Mouse (Mus musculus) heart, postnatal 0 days (tissue): ENCODE data around the gene Erv3. TPM values are rescaled to one million over a fixed set of nuclear protein-coding genes. Genes with fewer than 3 reads are reported as not detected.

Source experiments
- ATAC-seq: fragments of 200-750 bp; cut with Nextera tagmentation; 2 replicates; pipeline ENCODE4 v1.8.0; 2017; ENCODE audit warnings: low read depth, moderate number of reproducible peaks, moderate library complexity; ENCODE audit not compliant: insufficient read depth
- DNase-seq: peaks from one replicate; pipeline ENCODE4 v3.0.0-alpha.2; 2016; ENCODE audit warnings: low spot score
- H3K27ac ChIP-seq: fragments of 300-500 bp; sonication (generic); 2 replicates; pipeline ENCODE4 v1.5.1; 2014; ENCODE audit warnings: low read depth, mild to moderate bottlenecking
- H3K27me3 ChIP-seq: fragments of 300-500 bp; sonication (generic); 2 replicates; pipeline ENCODE4 v1.6.1; 2014; ENCODE audit warnings: low read length, mixed read lengths; ENCODE audit not compliant: control insufficient read depth, insufficient read depth
- H3K36me3 ChIP-seq: fragments of 300-500 bp; sonication (generic); replicated peaks from 2 replicates; pipeline ENCODE4 v1.6.1; 2014; ENCODE audit warnings: low read length, mixed read lengths; ENCODE audit not compliant: control insufficient read depth, insufficient read depth
- H3K4me1 ChIP-seq: fragments of 300-500 bp; sonication (generic); 2 replicates; pipeline ENCODE4 v1.6.1; 2014; ENCODE audit warnings: antibody characterized with exemption; ENCODE audit not compliant: control insufficient read depth, insufficient read depth
- H3K4me2 ChIP-seq: fragments of 300-500 bp; sonication (generic); 2 replicates; pipeline ENCODE4 v1.6.1; 2014; ENCODE audit warnings: low read depth, mild to moderate bottlenecking, low read length, moderate library complexity
- H3K4me3 ChIP-seq: fragments of 300-500 bp; sonication (generic); 2 replicates; pipeline ENCODE4 v1.5.1; 2014; ENCODE audit warnings: low read depth, low read length
- H3K9ac ChIP-seq: fragments of 300-500 bp; sonication (generic); replicated peaks from 2 replicates; pipeline ENCODE4 v1.6.1; 2014; ENCODE audit warnings: low read depth, low read length, mixed read lengths
- H3K9me3 ChIP-seq: fragments of 300-500 bp; sonication (generic); replicated peaks from 2 replicates; pipeline ENCODE4 v1.6.1; 2016; ENCODE audit warnings: low read length; ENCODE audit not compliant: control insufficient read depth
- CTCF ChIP-seq: IDR thresholded peaks from 2 replicates; pipeline ENCODE4 v1.5.1; 2016; ENCODE audit warnings: antibody characterized with exemption, control low read depth, low read depth
- EP300 ChIP-seq: IDR thresholded peaks from 2 replicates; pipeline ENCODE4 v1.6.1; 2016; ENCODE audit warnings: antibody characterized with exemption, low read depth
- WGBS: fragments of 180-500 bp; shearing (Covaris S2); extraction: QIAGEN DNeasy Blood & Tissue Kit; methylation state at CpG from one replicate; pipeline ENCODE4 v1.1.7; 2014; 5-methylcytosine and 5-hydroxymethylcytosine counted together
- polyA plus RNA-seq: library from polyadenylated mRNA; unstranded; fragments of >200 nt; fragmentation: Nextera tagmentation; extraction: Ambion mirVana; gene quantifications from 2 replicates; pipeline ENCODE4 v1.2.1, GENCODE M21; 2015
- total RNA-seq: library from RNA; depleted of rRNA; stranded (reverse); fragments of >200 nt; gene quantifications from 2 replicates; pipeline ENCODE4 v1.2.3, GENCODE M21; 2014; ENCODE audit warnings: low replicate concordance

Erv3 gene
- total and polyA plus RNA-seq, 2 experiments from 2014 or later, result not detected

DNA sequence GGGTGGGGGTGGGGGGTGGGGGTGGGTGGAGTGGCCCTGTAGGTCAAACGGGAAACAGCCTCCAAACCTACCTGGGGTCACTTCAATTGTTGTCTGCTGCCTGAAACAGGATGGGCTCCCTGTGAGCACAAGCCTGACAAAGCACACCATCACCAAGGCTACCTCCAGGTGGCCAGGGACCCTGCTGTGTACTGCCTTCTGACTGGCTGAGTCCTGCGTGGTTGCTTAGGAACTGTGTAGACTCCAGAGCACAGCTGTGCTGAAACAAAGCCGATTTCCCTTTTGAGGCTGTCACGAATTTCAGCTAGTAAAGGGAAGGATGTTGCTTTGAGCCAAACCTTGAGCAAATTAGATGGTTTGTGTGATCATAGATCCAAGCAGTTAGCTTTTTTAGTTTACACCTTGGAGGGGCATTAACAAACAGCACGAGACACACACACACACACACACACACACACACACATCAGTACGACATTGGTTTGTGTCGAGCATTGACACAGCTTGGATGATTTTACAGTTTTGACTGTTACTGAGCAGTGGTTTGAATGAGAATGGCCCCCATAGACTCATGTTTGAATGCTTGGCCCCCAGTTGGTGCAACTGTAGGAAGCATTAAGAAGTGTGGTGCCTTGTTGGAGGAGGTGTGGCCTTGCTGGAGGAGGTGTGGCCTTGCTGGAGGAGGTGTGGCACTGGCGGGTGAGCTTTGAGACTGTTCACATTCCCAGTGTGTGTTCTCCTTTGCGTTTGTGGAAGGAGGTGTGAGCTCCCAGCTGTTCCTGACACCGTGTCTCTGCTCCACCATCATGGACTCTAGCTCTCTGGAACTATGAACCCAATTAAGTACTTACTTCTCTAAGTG, 11.8 kb downstream of the Erv3 start:
- TF ChIP-seq CTCF, result no peak
- no peak for TF ChIP-seq EP300
- WGBS, result 33% methylated on average over 10 of the region's 10 CpGs
- H3K4me3 ChIP-seq, result no peak overlapping the region
- peaks cover 17% of the 10 kb centered on the region for H3K4me1 ChIP-seq
- H3K36me3 ChIP-seq, result no peaks in the 10 kb centered on the region
- no peak for DNase-seq
- no peak overlapping the region for H3K9ac ChIP-seq
- no peaks in the 10 kb centered on the region for H3K27me3 ChIP-seq
- 0 out of 2 replicates have a peak, but pooled peaks have one; percentile 37 for ATAC-seq
- H3K4me2 ChIP-seq, result no peak overlapping the region
- H3K27ac ChIP-seq, result no peak overlapping the region
- no peaks in the 10 kb centered on the region for H3K9me3 ChIP-seq

DNA sequence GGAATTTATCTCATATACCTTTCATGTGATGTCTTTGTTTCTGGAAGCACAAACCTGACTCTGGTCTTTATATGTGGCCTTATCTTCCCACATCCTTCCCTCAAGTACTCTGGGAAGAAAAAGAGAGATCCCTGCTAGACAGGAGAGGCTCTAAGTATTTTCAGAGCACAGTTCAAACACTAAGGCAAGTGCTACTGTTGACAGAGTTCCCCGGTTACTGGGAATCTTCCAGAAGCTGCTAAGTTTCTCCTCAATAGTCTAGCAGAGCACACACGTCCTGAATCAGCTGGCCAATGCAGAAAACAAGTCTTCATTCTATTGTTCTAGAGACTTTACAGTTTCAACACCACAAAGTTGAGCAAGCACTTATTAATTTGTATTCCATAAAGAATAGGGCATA, 12.7 kb downstream of the Erv3 start:
- Histone ChIP-seq H3K9me3 (no peaks in the 10 kb centered on the region), H3K27ac (0 out of 2 replicates have a peak overlapping the region, but pooled peaks have one; percentile 46), H3K9ac (no peak overlapping the region), H3K4me2 (no peak overlapping the region), H3K4me1 (peaks cover 16% of the 10 kb centered on the region), H3K4me3 (no peak overlapping the region), H3K27me3 (no peaks in the 10 kb centered on the region), H3K36me3 (no peaks in the 10 kb centered on the region)
- TF ChIP-seq CTCF (no peak), EP300 (no peak)
- ATAC-seq (no peak), DNase-seq (no peak)
- WGBS, result 38% methylated on average over 2 of the region's 2 CpGs

DNA sequence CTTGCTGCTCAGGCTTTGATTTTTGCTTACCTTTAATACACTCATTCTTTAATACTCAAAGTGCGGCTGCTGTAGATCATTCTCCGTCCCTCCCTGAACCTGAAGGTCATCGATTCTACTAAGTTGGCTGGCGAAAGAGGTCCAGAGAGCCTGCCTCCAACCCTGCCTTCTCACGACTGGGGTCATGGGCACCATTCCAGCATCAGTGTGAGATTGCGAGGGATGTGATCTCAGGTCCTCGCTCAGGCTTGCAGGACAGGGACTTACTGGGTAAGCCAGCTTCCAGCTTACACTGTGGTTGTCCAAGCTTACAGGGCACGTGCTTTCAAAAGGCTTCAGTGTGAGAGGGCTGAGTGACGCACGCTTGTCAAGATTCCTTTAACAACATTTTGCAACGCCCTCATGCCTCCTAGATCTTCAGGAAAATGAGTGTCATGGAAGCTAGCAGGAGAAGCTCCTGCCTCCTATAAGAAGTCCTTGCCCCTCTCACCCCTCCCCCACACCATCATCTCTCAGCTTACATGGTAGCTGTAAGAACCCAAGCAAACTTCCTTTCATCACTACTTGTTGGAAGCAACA, 13.3 kb downstream of the Erv3 start:
- H3K9ac ChIP-seq, result peak overlapping the region; percentile 23; the same call in 1 of the 2 replicates
- DNase-seq (peak; percentile 21), ATAC-seq (peak; percentile 51)
- no peak overlapping the region for H3K4me3 ChIP-seq
- TF ChIP-seq EP300, result 0 out of 2 replicates have a peak, but pooled peaks have one; percentile 2
- no peak for TF ChIP-seq CTCF
- H3K4me1 ChIP-seq, result peaks cover 12% of the 10 kb centered on the region
- H3K27ac ChIP-seq, result peak overlapping the region; percentile 85
- no peaks in the 10 kb centered on the region for H3K36me3 ChIP-seq
- H3K4me2 ChIP-seq, result peak overlapping the region; percentile 28; the same call in 1 of the 2 replicates
- 35% methylated on average over 11 of the region's 11 CpGs for WGBS
- no peaks in the 10 kb centered on the region for H3K27me3 ChIP-seq
- H3K9me3 ChIP-seq, result no peaks in the 10 kb centered on the region

DNA sequence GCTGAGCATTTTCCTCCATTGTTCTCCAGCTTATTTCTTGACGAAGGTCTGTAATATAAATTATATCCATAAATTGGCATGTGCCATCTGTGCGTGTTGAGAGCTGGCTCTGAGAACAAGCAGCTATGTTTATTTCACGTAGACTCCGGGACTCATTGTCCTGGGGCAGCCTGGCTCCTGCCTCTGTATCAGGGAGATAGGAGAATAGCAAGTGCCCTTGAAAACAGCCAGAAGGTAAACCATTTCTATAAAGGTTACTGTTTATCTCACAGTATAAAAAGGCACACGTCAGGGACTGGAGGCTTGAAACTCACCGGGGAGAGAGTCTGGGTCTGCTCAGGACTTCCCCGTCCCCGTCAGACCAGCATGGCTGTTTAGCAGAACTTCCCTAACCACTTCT, 13.9 kb downstream of the Erv3 start:
- Histone ChIP-seq H3K36me3 (no peaks in the 10 kb centered on the region), H3K4me3 (no peak overlapping the region), H3K27ac (peak overlapping the region; percentile 85), H3K9me3 (no peaks in the 10 kb centered on the region), H3K4me2 (peak overlapping the region; percentile 28; the same call in 1 of the 2 replicates), H3K27me3 (no peaks in the 10 kb centered on the region), H3K4me1 (peaks cover 14% of the 10 kb centered on the region), H3K9ac (peak overlapping the region; percentile 23; the same call in 1 of the 2 replicates)
- no peak for TF ChIP-seq CTCF
- TF ChIP-seq EP300, result peak; percentile 66
- 27% methylated on average over 8 of the region's 8 CpGs for WGBS
- ATAC-seq (peak; percentile 87), DNase-seq (peak; percentile 52)

DNA sequence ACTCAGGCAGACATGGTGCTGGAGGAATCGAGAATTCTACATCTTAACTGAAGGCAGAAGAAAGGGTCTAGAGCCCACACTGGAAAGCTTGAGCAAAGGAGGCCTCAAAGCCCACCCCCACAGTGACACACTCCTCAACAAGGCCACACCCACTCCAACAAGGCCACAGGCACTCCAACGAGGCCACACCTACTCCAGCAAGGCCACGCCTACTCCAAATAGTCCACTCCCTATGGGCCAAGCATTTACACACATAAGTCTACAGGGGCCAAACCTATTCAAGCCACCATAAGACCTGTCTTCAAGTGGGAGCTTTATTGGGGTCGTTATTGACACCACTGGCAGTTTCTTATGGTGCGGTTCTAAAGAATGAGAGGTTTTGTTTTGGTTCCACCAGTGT, 17.0 kb downstream of the Erv3 start:
- Histone ChIP-seq H3K27ac (no peak overlapping the region), H3K9me3 (no peaks in the 10 kb centered on the region), H3K27me3 (no peaks in the 10 kb centered on the region), H3K9ac (no peak overlapping the region), H3K4me3 (no peak overlapping the region), H3K4me2 (no peak overlapping the region), H3K36me3 (no peaks in the 10 kb centered on the region), H3K4me1 (peaks cover 21% of the 10 kb centered on the region)
- TF ChIP-seq CTCF (no peak), EP300 (no peak)
- WGBS, result 82% methylated on average over 5 of the region's 5 CpGs
- DNase-seq, result no peak
- no peak for ATAC-seq
